Mouse (Mus musculus) embryonic facial prominence, embryonic 10.5 days (tissue): ENCODE measurements at regions not wholly inside any gene's neighbourhood (a gene's known extent, or its start where the extent isn't known, plus 50 kb on each side); places are given as distances from the start of the nearest gene placed in this dataset.
A peak's percentile ranks its signal among the peaks of the same experiment; 100 is the strongest.
"Not testable (repeated sequence)": the region's sequence is repeated elsewhere in the genome, so short reads cannot be mapped to it uniquely, and the experiment has no call there.

ENCODE experiments used
- DNase-seq: peaks from one replicate; pipeline ENCODE4 v3.0.0-alpha.2; 2017; ENCODE audit warnings: low spot score
- H3K27ac ChIP-seq: fragments of 300-500 bp; sonication (generic); replicated peaks from 2 replicates; pipeline ENCODE4 v1.5.1; 2016; ENCODE audit warnings: mild to moderate bottlenecking
- H3K27me3 ChIP-seq: fragments of 300-500 bp; sonication (generic); replicated peaks from 2 replicates; pipeline ENCODE4 v1.6.1; 2016; ENCODE audit warnings: low read depth, mild to moderate bottlenecking; ENCODE audit not compliant: poor library complexity, severe bottlenecking
- H3K36me3 ChIP-seq: fragments of 300-500 bp; sonication (generic); replicated peaks from 2 replicates; pipeline ENCODE4 v1.6.1; 2016; ENCODE audit warnings: mild to moderate bottlenecking, moderate library complexity
- H3K4me1 ChIP-seq: fragments of 300-500 bp; sonication (generic); 2 replicates; pipeline ENCODE4 v1.6.1; 2016
- H3K4me3 ChIP-seq: fragments of 300-500 bp; sonication (generic); 2 replicates; pipeline ENCODE4 v1.5.1; 2016; ENCODE audit warnings: mild to moderate bottlenecking, moderate library complexity
- H3K9me3 ChIP-seq: fragments of 300-500 bp; sonication (generic); 2 replicates; pipeline ENCODE4 v1.6.1; 2016; ENCODE audit warnings: mild to moderate bottlenecking
- WGBS: fragments of 180-500 bp; shearing (Covaris S2); methylation state at CpG from one replicate; pipeline ENCODE4 v1.1.7; 2016; 5-methylcytosine and 5-hydroxymethylcytosine counted together

- Histone ChIP-seq H3K9me3 (no peaks in the 10 kb centered on the region), H3K4me1 (no peaks in the 10 kb centered on the region), H3K36me3 (no peaks in the 10 kb centered on the region), H3K27ac (no peak overlapping the region), H3K27me3 (no peaks in the 10 kb centered on the region), H3K4me3 (no peak overlapping the region)
- no peak for DNase-seq
- 88% methylated on average over 4 of the region's 4 CpGs for WGBS
Measured at GRCm38 (mm10) chr4:7894914-7895313, 343.9 kb downstream of the Car8 start.

DNA sequence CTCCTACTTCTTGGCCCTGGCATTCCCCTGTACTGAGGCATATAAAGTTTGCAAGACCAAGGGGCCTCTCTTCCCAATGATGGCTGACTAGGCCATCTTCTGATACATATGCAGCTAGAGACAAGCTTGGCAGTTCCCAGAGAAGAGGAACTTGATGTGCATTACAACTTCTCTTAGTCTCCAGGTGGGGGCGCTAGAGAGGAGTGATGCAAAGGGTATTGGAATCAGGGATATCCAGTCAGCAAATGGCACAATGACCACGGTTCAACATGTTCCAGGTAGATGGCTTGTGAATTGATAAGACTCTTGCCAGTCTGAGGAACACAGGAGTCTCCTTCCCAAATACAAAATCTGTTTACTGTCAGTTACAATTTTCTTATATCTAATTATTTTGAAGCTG, 347.7 kb downstream of the Car8 start:
- no peak for DNase-seq
- Histone ChIP-seq H3K36me3 (no peaks in the 10 kb centered on the region), H3K27ac (no peak overlapping the region), H3K4me1 (no peaks in the 10 kb centered on the region), H3K4me3 (no peak overlapping the region), H3K27me3 (no peaks in the 10 kb centered on the region), H3K9me3 (no peaks in the 10 kb centered on the region)
- 71% methylated on average over 2 of the region's 2 CpGs for WGBS

- no peaks in the 10 kb centered on the region for H3K4me1 ChIP-seq
- no peaks in the 10 kb centered on the region for H3K9me3 ChIP-seq
- no peak overlapping the region for H3K27ac ChIP-seq
- no peak for DNase-seq
- no peaks in the 10 kb centered on the region for H3K36me3 ChIP-seq
- no peaks in the 10 kb centered on the region for H3K27me3 ChIP-seq
- H3K4me3 ChIP-seq, result no peak overlapping the region
- 89% methylated on average over 1 of the region's 1 CpGs for WGBS
Measured at GRCm38 (mm10) chr4:7854518-7854917, 384.3 kb downstream of the Car8 start.

DNA sequence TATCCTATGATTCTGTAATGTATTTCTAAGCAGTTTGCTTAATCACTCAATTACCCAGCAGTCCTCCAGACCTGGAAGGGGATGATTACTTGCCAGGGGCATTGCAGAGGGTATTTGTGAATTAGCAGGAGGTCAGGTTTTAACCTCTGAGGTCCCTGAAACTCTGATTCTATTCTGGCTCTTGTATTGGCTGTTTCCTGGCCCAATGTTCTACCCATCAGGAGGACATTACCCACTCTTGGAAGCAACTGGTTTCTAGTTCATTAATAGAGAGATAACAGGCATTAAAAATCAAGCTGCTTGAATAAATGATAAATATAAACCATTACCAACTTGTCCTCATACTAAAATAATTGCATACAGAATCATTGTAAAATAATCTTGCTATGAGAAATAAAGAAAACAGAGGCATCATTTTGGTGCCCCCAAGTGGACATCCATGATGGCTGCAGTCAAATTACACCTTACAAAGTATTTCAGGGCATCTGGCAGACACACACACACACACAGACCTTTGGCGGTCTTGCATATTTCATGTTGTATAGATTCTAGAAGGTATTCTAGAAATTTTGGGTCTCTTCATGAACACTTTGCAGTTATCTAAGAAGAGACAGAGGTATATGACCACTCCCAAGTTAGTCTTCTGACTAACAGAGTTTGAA, 385.6 kb downstream of the Car8 start:
- peak; percentile 42 for DNase-seq
- no peaks in the 10 kb centered on the region for H3K36me3 ChIP-seq
- H3K4me1 ChIP-seq, result no peaks in the 10 kb centered on the region
- H3K4me3 ChIP-seq, result no peak overlapping the region
- 71% methylated on average over 1 of the region's 1 CpGs for WGBS
- H3K27me3 ChIP-seq, result no peaks in the 10 kb centered on the region
- no peak overlapping the region for H3K27ac ChIP-seq
- no peaks in the 10 kb centered on the region for H3K9me3 ChIP-seq

- Histone ChIP-seq H3K4me1 (no peaks in the 10 kb centered on the region), H3K27ac (no peak overlapping the region), H3K4me3 (no peak overlapping the region), H3K9me3 (no peaks in the 10 kb centered on the region), H3K27me3 (no peaks in the 10 kb centered on the region), H3K36me3 (no peaks in the 10 kb centered on the region)
- WGBS, result 88% methylated on average over 4 of the region's 4 CpGs
- DNase-seq, result no peak
Measured at GRCm38 (mm10) chr4:7852006-7852615, 386.7 kb downstream of the Car8 start.

DNA sequence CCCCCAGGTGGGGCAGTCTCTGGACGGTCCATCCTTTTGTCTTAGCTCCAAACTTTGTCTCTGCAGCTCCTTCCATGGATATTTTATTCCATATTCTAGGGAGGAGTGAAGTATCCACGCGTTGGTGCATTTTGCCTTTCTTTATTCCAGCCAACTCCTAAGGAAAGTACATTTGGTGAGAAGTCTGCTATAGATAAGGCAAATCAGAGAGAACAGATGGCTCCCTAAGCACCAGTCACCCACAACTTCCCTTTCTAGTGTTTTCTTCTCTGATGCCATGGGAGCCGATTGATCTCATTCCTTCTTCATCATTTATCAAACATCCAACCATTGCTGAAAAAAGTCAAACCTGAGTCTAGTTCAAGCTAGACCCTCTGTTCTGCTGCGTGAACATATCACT, 391.4 kb downstream of the Car8 start:
- Histone ChIP-seq H3K9me3 (no peaks in the 10 kb centered on the region), H3K36me3 (no peaks in the 10 kb centered on the region), H3K4me1 (no peaks in the 10 kb centered on the region), H3K4me3 (no peak overlapping the region), H3K27ac (no peak overlapping the region), H3K27me3 (no peaks in the 10 kb centered on the region)
- 90% methylated on average over 5 of the region's 5 CpGs for WGBS
- DNase-seq, result no peak

- no peaks in the 10 kb centered on the region for H3K27me3 ChIP-seq
- H3K27ac ChIP-seq, result no peak overlapping the region
- H3K9me3 ChIP-seq, result no peaks in the 10 kb centered on the region
- H3K36me3 ChIP-seq, result no peaks in the 10 kb centered on the region
- DNase-seq, result no peak
- H3K4me1 ChIP-seq, result no peaks in the 10 kb centered on the region
- H3K4me3 ChIP-seq, result no peak overlapping the region
- WGBS, result 69% methylated on average over 1 of the region's 1 CpGs
Measured at GRCm38 (mm10) chr4:7829126-7829525, 409.7 kb downstream of the Car8 start.

DNA sequence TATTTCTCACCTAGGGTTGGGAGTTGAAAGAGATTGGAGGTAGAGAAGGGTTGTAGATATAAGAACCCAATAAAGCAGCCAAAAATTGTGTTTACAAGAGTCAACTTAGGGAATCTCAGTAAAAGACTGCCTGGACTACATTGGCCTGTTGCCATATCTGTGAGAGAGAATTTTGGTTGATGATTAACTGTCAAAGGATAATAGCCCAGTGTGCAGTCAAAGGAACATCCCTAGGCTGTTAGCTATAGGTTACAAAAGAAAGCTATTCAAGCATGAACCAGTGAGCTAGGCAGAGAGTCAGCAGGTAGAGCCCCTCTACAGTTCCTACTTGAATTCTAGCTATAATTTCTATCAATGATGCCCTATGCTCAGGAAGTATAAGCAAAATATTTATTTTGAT, 419.0 kb downstream of the Car8 start:
- DNase-seq, result no peak
- H3K27ac ChIP-seq, result no peak overlapping the region
- no peaks in the 10 kb centered on the region for H3K9me3 ChIP-seq
- H3K27me3 ChIP-seq, result no peaks in the 10 kb centered on the region
- H3K4me1 ChIP-seq, result no peaks in the 10 kb centered on the region
- no peaks in the 10 kb centered on the region for H3K36me3 ChIP-seq
- H3K4me3 ChIP-seq, result no peak overlapping the region

DNA sequence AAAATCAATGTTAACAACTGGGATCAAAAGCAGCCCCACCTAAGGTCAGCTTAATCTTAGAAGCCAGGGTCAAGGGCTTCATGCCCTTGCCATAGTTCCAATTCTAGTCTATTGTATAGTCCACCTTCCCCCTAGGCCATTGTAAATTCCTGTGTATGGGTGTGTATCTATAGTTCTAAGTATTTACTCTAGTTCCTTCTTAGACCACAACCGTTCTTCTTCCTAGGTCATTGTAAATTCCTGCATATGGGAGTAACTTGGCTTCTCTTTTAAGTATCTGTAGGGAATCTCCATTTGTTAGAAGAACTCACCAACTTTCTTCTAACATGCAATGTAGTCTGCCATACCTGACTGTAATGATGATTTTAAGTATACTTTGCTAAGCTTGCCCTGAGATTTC, 461.1 kb downstream of the Car8 start:
- WGBS, result 84% methylated on average over 1 of the region's 1 CpGs
- H3K36me3 ChIP-seq, result not testable (repeated sequence)

GRCm38 (mm10) chr4:7755473-7755872, 483.4 kb downstream of the Car8 start:
- Histone ChIP-seq H3K27me3 (no peaks in the 10 kb centered on the region), H3K36me3 (no peaks in the 10 kb centered on the region), H3K9me3 (no peaks in the 10 kb centered on the region), H3K4me1 (no peaks in the 10 kb centered on the region), H3K4me3 (no peak overlapping the region), H3K27ac (no peak overlapping the region)
- no peak for DNase-seq

More for the DNA sequence above, 461.1 kb downstream of the Car8 start:
- H3K4me1 ChIP-seq, DNase-seq, H3K27me3 ChIP-seq, H3K27ac ChIP-seq, H3K4me3 ChIP-seq, H3K9me3 ChIP-seq: not testable (repeated sequence)

GRCm38 (mm10) chr4:7753931-7754330, 484.9 kb downstream of the Car8 start:
- H3K4me3 ChIP-seq, result no peak overlapping the region
- 76% methylated on average over 4 of the region's 4 CpGs for WGBS
- no peak overlapping the region for H3K27ac ChIP-seq
- H3K9me3 ChIP-seq, result no peaks in the 10 kb centered on the region
- no peaks in the 10 kb centered on the region for H3K36me3 ChIP-seq
- no peaks in the 10 kb centered on the region for H3K4me1 ChIP-seq
- no peak for DNase-seq
- H3K27me3 ChIP-seq, result no peaks in the 10 kb centered on the region

DNA sequence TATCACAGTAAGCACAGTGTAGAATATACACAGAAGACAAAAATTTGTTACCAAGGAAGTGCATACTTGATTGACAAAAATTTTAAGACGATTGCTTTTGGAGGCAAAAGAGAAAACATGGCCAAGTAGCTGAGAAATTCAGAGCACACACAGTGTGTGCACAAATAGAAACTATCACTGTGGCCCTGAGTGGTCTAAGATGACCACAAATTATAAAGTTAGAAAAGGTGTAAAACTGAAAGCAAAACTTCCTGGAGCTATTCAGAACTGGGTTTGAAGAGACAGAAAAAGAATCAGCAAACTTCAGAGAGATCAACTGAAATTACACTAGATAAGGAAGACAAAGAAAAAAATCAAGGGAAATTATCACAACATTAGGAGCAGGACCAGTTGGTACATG, 487.6 kb downstream of the Car8 start:
- no peaks in the 10 kb centered on the region for H3K27me3 ChIP-seq
- H3K9me3 ChIP-seq, result no peaks in the 10 kb centered on the region
- no peak for DNase-seq
- no peaks in the 10 kb centered on the region for H3K36me3 ChIP-seq
- no peak overlapping the region for H3K27ac ChIP-seq
- no peaks in the 10 kb centered on the region for H3K4me1 ChIP-seq
- H3K4me3 ChIP-seq, result no peak overlapping the region
- 89% methylated on average over 1 of the region's 1 CpGs for WGBS

DNA sequence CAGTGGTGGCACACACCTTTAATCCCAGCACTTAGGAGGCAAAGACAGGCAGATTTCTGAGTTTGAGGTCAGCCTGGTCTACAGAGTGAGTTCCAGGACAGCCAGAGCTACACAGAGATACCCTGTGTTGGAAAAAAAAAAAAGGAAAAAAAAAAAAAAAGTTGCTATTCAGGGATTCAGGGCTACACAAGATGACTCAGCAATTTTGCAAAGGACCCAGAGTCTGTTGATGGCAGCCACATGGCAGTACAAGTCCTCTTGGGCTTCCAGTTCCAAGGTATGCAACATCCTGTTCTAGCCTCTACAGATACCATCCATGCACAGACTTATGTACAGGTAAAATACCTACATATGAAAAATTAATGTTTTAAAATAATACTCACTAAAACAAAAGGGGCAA, 515.9 kb downstream of the Car8 start:
- H3K27ac ChIP-seq, result no peak overlapping the region
- no peaks in the 10 kb centered on the region for H3K36me3 ChIP-seq
- no peaks in the 10 kb centered on the region for H3K27me3 ChIP-seq
- H3K4me3 ChIP-seq, result no peak overlapping the region
- H3K4me1 ChIP-seq, result no peaks in the 10 kb centered on the region
- DNase-seq, result no peak
- H3K9me3 ChIP-seq, result no peaks in the 10 kb centered on the region
